Mouse (Mus musculus) CH12.LX (cell line): ENCODE results near the gene Kif22.

Experiments
- CTCF ChIP-seq, 2 experiments: IDR thresholded peaks in 1 of 2; conservative IDR thresholded peaks in 1 of 2; 2 replicates each; pipeline ENCODE4 v1.5.1; 2011 to 2012; ENCODE audit warnings: low read depth in 2 of 2, low read length in 2 of 2, improper control_type of control experiment in 1 of 2, inconsistent platforms in 1 of 2, mild to moderate bottlenecking in 1 of 2, moderate library complexity in 1 of 2
- HCFC1 ChIP-seq: IDR thresholded peaks from 2 replicates; pipeline ENCODE4 v1.6.1; 2012; ENCODE audit warnings: low read depth, mild to moderate bottlenecking, inconsistent platforms, low read length, improper control_type of control experiment
- SIN3A ChIP-seq: IDR thresholded peaks from 2 replicates; pipeline ENCODE4 v1.6.1; 2012; ENCODE audit warnings: low read length, improper control_type of control experiment, inconsistent platforms
- TBP ChIP-seq: conservative IDR thresholded peaks from 2 replicates; pipeline ENCODE4 v1.6.1; 2011; ENCODE audit warnings: low read depth, low read length, improper control_type of control experiment
- UBTF ChIP-seq: IDR thresholded peaks from 2 replicates; pipeline ENCODE4 v1.6.1; 2012; ENCODE audit warnings: low read depth, mild to moderate bottlenecking, inconsistent platforms, low read length, improper control_type of control experiment, moderate library complexity
- ZNF384 ChIP-seq: IDR thresholded peaks from 2 replicates; pipeline ENCODE4 v1.6.1; 2012; ENCODE audit warnings: low read depth, low read length, improper control_type of control experiment, inconsistent platforms

DNA sequence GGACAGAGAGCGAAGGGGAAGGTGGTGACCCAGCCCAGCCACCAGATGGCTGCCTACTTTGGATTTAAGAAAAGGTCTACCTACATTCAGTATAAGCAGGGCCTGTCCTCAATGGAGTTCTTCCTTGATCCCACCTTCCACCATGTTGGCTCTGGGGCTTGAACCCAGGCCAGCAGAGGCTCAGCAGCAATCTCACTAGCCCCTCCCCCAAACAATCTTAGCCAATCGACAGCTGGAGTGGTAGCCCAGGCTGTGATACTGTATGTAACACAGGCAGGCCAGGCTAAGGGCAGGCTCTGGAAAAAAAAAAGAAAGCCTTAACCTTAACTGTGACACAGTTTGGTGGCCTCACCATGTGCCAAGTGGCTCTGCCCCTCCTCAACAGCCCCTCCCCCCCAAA lies 30.6 kb downstream of the Kif22 start:
- TF ChIP-seq ZNF384 (no peak), CTCF (conservative IDR thresholded peaks at IDR 0.05 in 1 of 2, IDR thresholded peaks at IDR 0.05 in 1 of 2; ENCODE audit: low read depth in 2 of 2, low read length in 2 of 2) (no peak), HCFC1 (no peak), SIN3A (no peak), TBP (no peak), UBTF (no peak)
